Mouse (Mus musculus): ENCODE data around the gene Fbf1. TPM values are rescaled to one million over a fixed set of nuclear protein-coding genes. Genes with fewer than 3 reads are reported as not detected.
A peak's percentile ranks its signal among the peaks of the same experiment; 100 is the strongest.

Fbf1 gene
- total and polyA plus RNA-seq, 2 experiments, result 4.5 to 9.0 TPM

DNA sequence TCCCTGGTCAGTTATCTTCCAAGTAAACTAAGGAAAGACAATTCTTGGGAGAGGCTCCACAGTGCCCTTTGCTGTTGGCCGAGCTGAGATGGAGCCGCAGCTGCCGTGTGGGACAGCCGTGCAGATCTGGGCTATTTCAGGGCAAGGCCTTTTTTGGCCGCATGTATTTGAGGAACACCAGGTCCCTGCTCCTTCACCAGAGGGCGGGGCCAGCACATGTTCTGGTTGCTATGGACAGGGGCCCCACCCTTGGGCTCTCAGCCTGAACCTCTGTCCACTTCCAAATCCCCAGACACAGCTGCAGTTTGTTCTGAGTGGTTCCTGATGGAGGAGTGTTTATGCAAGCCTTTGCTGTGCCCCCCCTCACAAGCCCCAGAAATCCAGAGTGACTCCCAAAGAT lies 67.6 kb downstream of the Fbf1 start:
- peak overlapping the region; percentile 77 for H3K9ac ChIP-seq (ENCODE audit: low read depth, low read length)
- peak overlapping the region; percentile 54 for H3K4me3 ChIP-seq (ENCODE audit: insufficient read depth, low read depth, low read length)
- 17% methylated on average over 6 of the region's 6 CpGs for WGBS
- H3K79me2 ChIP-seq (ENCODE audit: control insufficient read depth, insufficient read depth, low read length), result no peaks in the 10 kb centered on the region; the same call in 1 of the 2 replicates
- H3K27me3 ChIP-seq (ENCODE audit: control insufficient read depth, insufficient read depth, low read length), result no peaks in the 10 kb centered on the region
- peak overlapping the region; percentile 85 for H3K27ac ChIP-seq (replicated peaks; ENCODE audit: insufficient read depth, low read depth, low read length)
- peaks cover 36% of the 10 kb centered on the region for H3K4me1 ChIP-seq (ENCODE audit: control insufficient read depth, insufficient read depth, low read length)
- TF ChIP-seq CTCF (IDR thresholded peaks at IDR 0.05; ENCODE audit: low read depth, low read length) (no peak), POLR2A (IDR thresholded peaks at IDR 0.05; ENCODE audit: extremely low read depth, insufficient read depth, low read length) (peak; percentile 72)
- peak; percentile 91 for DNase-seq (ENCODE audit: extremely low read depth, low read depth, low spot score)
- H3K36me3 ChIP-seq (ENCODE audit: control insufficient read depth, insufficient read depth, low read length), result no peaks in the 10 kb centered on the region

- peak overlapping the region; percentile 54 for H3K4me3 ChIP-seq (ENCODE audit: insufficient read depth, low read depth, low read length)
- H3K27ac ChIP-seq (replicated peaks; ENCODE audit: insufficient read depth, low read depth, low read length), result peak overlapping the region; percentile 85
- H3K27me3 ChIP-seq (ENCODE audit: control insufficient read depth, insufficient read depth, low read length), result no peaks in the 10 kb centered on the region
- peak overlapping the region; percentile 65 for H3K9ac ChIP-seq (ENCODE audit: low read depth, low read length)
- H3K79me2 ChIP-seq (ENCODE audit: control insufficient read depth, insufficient read depth, low read length), result no peaks in the 10 kb centered on the region; the same call in 1 of the 2 replicates
- H3K36me3 ChIP-seq (ENCODE audit: control insufficient read depth, insufficient read depth, low read length), result no peaks in the 10 kb centered on the region
- 33% methylated on average over 6 of the region's 6 CpGs for WGBS
- peaks cover 41% of the 10 kb centered on the region for H3K4me1 ChIP-seq (ENCODE audit: control insufficient read depth, insufficient read depth, low read length)
- DNase-seq (ENCODE audit: extremely low read depth, low read depth, low spot score), result no peak
- TF ChIP-seq CTCF (IDR thresholded peaks at IDR 0.05; ENCODE audit: low read depth, low read length), result no peak
- no peak for TF ChIP-seq POLR2A (IDR thresholded peaks at IDR 0.05; ENCODE audit: extremely low read depth, insufficient read depth, low read length)
Observed at GRCm38 (mm10) chr11:116099462-116099861, 68.5 kb downstream of the Fbf1 start.

DNA sequence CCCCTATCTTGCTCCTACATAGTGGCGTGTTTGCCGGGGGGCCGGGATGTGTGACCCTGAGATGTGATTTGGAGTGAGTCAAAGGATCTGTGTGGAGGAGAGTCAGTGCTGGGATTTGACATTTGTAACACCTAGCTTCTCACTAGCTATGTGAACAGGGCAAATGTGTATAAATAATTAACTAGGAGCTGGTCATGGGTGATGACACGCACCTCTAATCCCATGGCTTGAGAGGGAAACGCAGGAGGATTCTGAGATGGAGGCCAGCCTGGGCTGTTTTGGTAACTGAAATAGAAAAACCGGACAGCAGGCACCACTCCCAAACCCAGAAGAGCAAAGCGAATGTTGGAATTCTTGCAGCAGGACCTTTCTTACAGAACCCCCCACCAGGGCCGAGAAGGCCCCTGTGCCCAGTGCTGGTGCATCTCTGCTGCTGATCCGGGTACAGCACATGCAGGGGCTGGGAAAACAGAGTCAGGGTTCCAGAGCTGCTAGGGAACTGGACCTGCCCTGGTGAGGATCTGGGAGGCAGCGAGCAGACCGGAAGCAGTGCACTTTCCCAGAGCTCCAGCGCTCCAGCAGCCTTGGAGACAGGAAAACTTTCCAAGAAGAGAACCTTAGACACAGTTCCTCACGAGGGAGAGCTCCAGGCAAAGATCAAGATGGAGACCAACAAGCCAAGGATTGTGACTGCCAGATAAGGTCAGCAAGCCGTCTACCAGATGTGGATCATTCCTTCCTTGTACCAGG lies 69.1 kb downstream of the Fbf1 start:
- Histone ChIP-seq H3K4me1 (ENCODE audit: control insufficient read depth, insufficient read depth, low read length) (peaks cover 38% of the 10 kb centered on the region), H3K79me2 (ENCODE audit: control insufficient read depth, insufficient read depth, low read length) (no peaks in the 10 kb centered on the region; the same call in 1 of the 2 replicates), H3K27me3 (ENCODE audit: control insufficient read depth, insufficient read depth, low read length) (no peaks in the 10 kb centered on the region), H3K9ac (ENCODE audit: low read depth, low read length) (peak overlapping the region; percentile 65), H3K36me3 (ENCODE audit: control insufficient read depth, insufficient read depth, low read length) (no peaks in the 10 kb centered on the region), H3K4me3 (ENCODE audit: insufficient read depth, low read depth, low read length) (peak overlapping the region; percentile 54), H3K27ac (replicated peaks; ENCODE audit: insufficient read depth, low read depth, low read length) (peak overlapping the region; percentile 85)
- WGBS, result 12% methylated on average over 14 of the region's 14 CpGs
- TF ChIP-seq CTCF (IDR thresholded peaks at IDR 0.05; ENCODE audit: low read depth, low read length), result no peak
- TF ChIP-seq POLR2A (IDR thresholded peaks at IDR 0.05; ENCODE audit: extremely low read depth, insufficient read depth, low read length), result no peak
- DNase-seq (ENCODE audit: extremely low read depth, low read depth, low spot score), result peak; percentile 89

- no peak overlapping the region for H3K4me3 ChIP-seq (ENCODE audit: insufficient read depth, low read depth, low read length)
- WGBS, result 55% methylated on average over 5 of the region's 5 CpGs
- H3K27ac ChIP-seq (replicated peaks; ENCODE audit: insufficient read depth, low read depth, low read length), result peak overlapping the region; percentile 42; the same call in 1 of the 2 replicates
- no peaks in the 10 kb centered on the region for H3K36me3 ChIP-seq (ENCODE audit: control insufficient read depth, insufficient read depth, low read length)
- H3K27me3 ChIP-seq (ENCODE audit: control insufficient read depth, insufficient read depth, low read length), result no peaks in the 10 kb centered on the region
- H3K9ac ChIP-seq (ENCODE audit: low read depth, low read length), result no peak overlapping the region
- no peak for DNase-seq (ENCODE audit: extremely low read depth, low read depth, low spot score)
- no peak for TF ChIP-seq POLR2A (IDR thresholded peaks at IDR 0.05; ENCODE audit: extremely low read depth, insufficient read depth, low read length)
- peak; percentile 59; the same call in 1 of the 2 replicates for TF ChIP-seq CTCF (IDR thresholded peaks at IDR 0.05; ENCODE audit: low read depth, low read length)
- no peaks in the 10 kb centered on the region; the same call in 1 of the 2 replicates for H3K79me2 ChIP-seq (ENCODE audit: control insufficient read depth, insufficient read depth, low read length)
- peaks cover 29% of the 10 kb centered on the region for H3K4me1 ChIP-seq (ENCODE audit: control insufficient read depth, insufficient read depth, low read length)
Observed at GRCm38 (mm10) chr11:116096213-116097108, 71.5 kb downstream of the Fbf1 start.

DNA sequence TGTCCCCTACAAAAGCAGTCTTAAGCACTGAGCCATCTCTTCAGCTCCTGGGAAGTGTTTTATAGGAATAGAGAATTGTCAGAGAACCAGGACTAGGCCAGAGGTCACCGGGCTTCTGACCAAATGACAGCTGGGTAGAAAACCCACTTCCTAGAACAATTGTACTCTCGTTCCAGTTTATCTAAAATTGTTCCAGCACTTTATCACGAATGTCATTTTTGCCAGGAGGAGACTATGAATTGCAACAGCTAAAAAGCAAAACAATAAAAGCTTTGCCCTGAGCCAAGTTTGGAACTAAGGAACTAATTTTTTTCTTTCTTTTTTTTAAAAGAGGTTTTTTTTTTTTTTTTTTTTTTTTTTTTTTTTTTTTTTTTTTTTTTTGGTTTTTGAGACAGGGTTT lies 72.4 kb downstream of the Fbf1 start:
- Histone ChIP-seq H3K36me3 (ENCODE audit: control insufficient read depth, insufficient read depth, low read length) (no peaks in the 10 kb centered on the region), H3K4me3 (ENCODE audit: insufficient read depth, low read depth, low read length) (no peak overlapping the region), H3K79me2 (ENCODE audit: control insufficient read depth, insufficient read depth, low read length) (no peaks in the 10 kb centered on the region), H3K4me1 (ENCODE audit: control insufficient read depth, insufficient read depth, low read length) (peaks cover 21% of the 10 kb centered on the region), H3K27ac (replicated peaks; ENCODE audit: insufficient read depth, low read depth, low read length) (peak overlapping the region; percentile 89), H3K9ac (ENCODE audit: low read depth, low read length) (no peak overlapping the region), H3K27me3 (ENCODE audit: control insufficient read depth, insufficient read depth, low read length) (no peaks in the 10 kb centered on the region)
- DNase-seq (ENCODE audit: extremely low read depth, low read depth, low spot score), result peak; percentile 90
- 1% methylated on average over 3 of the region's 3 CpGs for WGBS
- TF ChIP-seq POLR2A (IDR thresholded peaks at IDR 0.05; ENCODE audit: extremely low read depth, insufficient read depth, low read length) (no peak), CTCF (IDR thresholded peaks at IDR 0.05; ENCODE audit: low read depth, low read length) (no peak)

Data from liver, adult 2 months (tissue).